Comparison of ENCODE assay signal across 7 mouse cellular contexts in genomic region chr4:28813551-28814475, GRCm38 (mm10). TPM values are rescaled to one million over a fixed set of nuclear protein-coding genes. Genes with fewer than 3 reads are reported as not detected.
DNase-seq lines count a peak whose midpoint lies in the region; ATAC-seq lines count a peak whose summit lies in the region.

No protein-coding gene starts in this region.

- H3K27me3 ChIP-seq in hindbrain, embryonic 14.5 days (ENCODE audit: control insufficient read depth, insufficient read depth, low read length): no peaks in the 10 kb centered on the region
- no peaks in the 10 kb centered on the region for H3K27me3 ChIP-seq in midbrain, embryonic 11.5 days (ENCODE audit: control insufficient read depth, insufficient read depth, low read length)
- no peaks in the 10 kb centered on the region for H3K27me3 ChIP-seq in stomach, embryonic 14.5 days (ENCODE audit: control insufficient read depth, insufficient read depth, low read length)

- under 1% methylated on average over 88 of the region's 94 CpGs for WGBS in hindbrain, embryonic 14.5 days
- WGBS in midbrain, embryonic 11.5 days: under 1% methylated on average over 78 of the region's 94 CpGs
- under 1% methylated on average over 85 of the region's 94 CpGs for WGBS in stomach, embryonic 14.5 days

- DNase-seq in adrenal gland, postnatal 10 days: peak; percentile 53
- DNase-seq in cerebellum, postnatal 14 days: peak; percentile 71 to 79
- peak; percentile 13 for DNase-seq in gastrocnemius, adult 18-20 months (ENCODE audit: low spot score)
- DNase-seq in hindbrain, embryonic 14.5 days (ENCODE audit: low spot score): peak; percentile 65
- DNase-seq in left cerebral cortex, postnatal 25 days (ENCODE audit: low spot score in 2 of 2): peak; percentile 33 to 57
- peak; percentile 98 for DNase-seq in midbrain, embryonic 11.5 days (ENCODE audit: low spot score, missing footprints)

- no peaks in the 10 kb centered on the region for H3K9me3 ChIP-seq in hindbrain, embryonic 14.5 days (ENCODE audit: control insufficient read depth, low read length)
- H3K9me3 ChIP-seq in midbrain, embryonic 11.5 days (ENCODE audit: control insufficient read depth, low read length): no peaks in the 10 kb centered on the region
- H3K9me3 ChIP-seq in stomach, embryonic 14.5 days (ENCODE audit: control insufficient read depth, low read depth, low read length): no peaks in the 10 kb centered on the region

- intact Hi-C loops in left cerebral cortex, postnatal 25 days (cut with DNase I): loop anchor here (5.0 to 10.0 kb wide), 3 partner anchors 509 to 1882 kb away; no protein-coding TSS in a partner anchor

- no peaks in the 10 kb centered on the region for H3K36me3 ChIP-seq in hindbrain, embryonic 14.5 days (replicated peaks; ENCODE audit: control insufficient read depth, insufficient read depth)
- H3K36me3 ChIP-seq in midbrain, embryonic 11.5 days (ENCODE audit: control insufficient read depth, insufficient read depth, low read length): no peaks in the 10 kb centered on the region
- no peaks in the 10 kb centered on the region for H3K36me3 ChIP-seq in stomach, embryonic 14.5 days (ENCODE audit: control insufficient read depth, insufficient read depth, low read length)

- H3K27ac ChIP-seq in hindbrain, embryonic 14.5 days: peak overlapping the region; percentile 97
- H3K27ac ChIP-seq in midbrain, embryonic 11.5 days (ENCODE audit: low read depth, low read length): peak overlapping the region; percentile 91
- peak overlapping the region; percentile 88 for H3K27ac ChIP-seq in stomach, embryonic 14.5 days (ENCODE audit: low read length)

- H3K4me2 ChIP-seq in hindbrain, embryonic 14.5 days (replicated peaks): peak overlapping the region; percentile 69
- peak overlapping the region; percentile 76 for H3K4me2 ChIP-seq in midbrain, embryonic 11.5 days
- peak overlapping the region; percentile 88 for H3K4me2 ChIP-seq in stomach, embryonic 14.5 days (replicated peaks; ENCODE audit: low read depth, low read length)

- H3K4me1 ChIP-seq in hindbrain, embryonic 14.5 days (replicated peaks; ENCODE audit: control insufficient read depth, insufficient read depth, low read length): no peaks in the 10 kb centered on the region; the same call in 1 of the 2 replicates
- H3K4me1 ChIP-seq in midbrain, embryonic 11.5 days (ENCODE audit: control insufficient read depth, insufficient read depth, low read length): no peaks in the 10 kb centered on the region; the same call in 1 of the 2 replicates
- no peaks in the 10 kb centered on the region; the same call in 1 of the 2 replicates for H3K4me1 ChIP-seq in stomach, embryonic 14.5 days (ENCODE audit: control insufficient read depth, insufficient read depth, low read length)

- peak; percentile 34 for ATAC-seq in hindbrain, embryonic 14.5 days (ENCODE audit: low FRiP score)
- ATAC-seq in midbrain, embryonic 11.5 days (ENCODE audit: low FRiP score): peak; percentile 59
- peak; percentile 20; the same call in 1 of the 2 replicates for ATAC-seq in stomach, embryonic 14.5 days (ENCODE audit: insufficient number of reproducible peaks, insufficient read depth, low FRiP score, low read depth)

- H3K4me3 ChIP-seq in hindbrain, embryonic 14.5 days (replicated peaks; ENCODE audit: low read length): peak overlapping the region; percentile 87
- peak overlapping the region; percentile 67 for H3K4me3 ChIP-seq in midbrain, embryonic 11.5 days (ENCODE audit: low read depth, low read length)
- peak overlapping the region; percentile 80 for H3K4me3 ChIP-seq in stomach, embryonic 14.5 days (ENCODE audit: low read depth, low read length)

- peak overlapping the region; percentile 93 for H3K9ac ChIP-seq in hindbrain, embryonic 14.5 days
- peak overlapping the region; percentile 85 for H3K9ac ChIP-seq in midbrain, embryonic 11.5 days (ENCODE audit: low read length)
- H3K9ac ChIP-seq in stomach, embryonic 14.5 days (replicated peaks; ENCODE audit: low read depth, low read length): peak overlapping the region; percentile 80

RNA-seq across cellular contexts. Expression of gene Epha7, which starts 0.9 kb away (rescaled TPM):
- 1 to 10 TPM; 2.5 to 3.8 TPM for total RNA-seq in adrenal gland, postnatal 10 days (2021)
- 1 to 10 TPM; 2.0 to 2.7 TPM for total RNA-seq in gastrocnemius, adult 18-20 months (2021)
- 68.6 and 74.6 TPM in 2 replicates for polyA plus RNA-seq in hindbrain, embryonic 14.5 days (2014; fragmentation: Nextera tagmentation; extraction: Ambion mirVana)
- total RNA-seq in left cerebral cortex, postnatal 25 days (2021): 10 to 100 TPM; 79.3 to 81.7 TPM
- polyA plus RNA-seq in midbrain, embryonic 11.5 days (2014; fragmentation: Nextera tagmentation; extraction: Ambion mirVana): 74.3 and 85.8 TPM in 2 replicates
- 28.3 and 32.0 TPM in 2 replicates for polyA plus RNA-seq in stomach, embryonic 14.5 days (2014; fragmentation: Nextera tagmentation; extraction: Ambion mirVana)

Comparison
In these comparisons a context has a peak if more than half of its experiments do, and no peak if none do; other contexts are left out.
1. Peak in every context shown above with its lines: DNase-seq, ATAC-seq, H3K4me3 ChIP-seq and H3K27ac ChIP-seq.
2. DNase-seq: peak in every context shown above with its lines; median percentile 98 in midbrain, embryonic 11.5 days; 75 in cerebellum, postnatal 14 days; 65 in hindbrain, embryonic 14.5 days; 53 in adrenal gland, postnatal 10 days; 45 in left cerebral cortex, postnatal 25 days; 13 in gastrocnemius, adult 18-20 months.
3. RNA of gene Epha7, which starts 0.9 kb away (total RNA-seq): 79.3 to 81.7 TPM in left cerebral cortex, postnatal 25 days; 2.5 to 3.8 TPM in adrenal gland, postnatal 10 days and 2.0 to 2.7 TPM in gastrocnemius, adult 18-20 months; every median in the first group is over 10 times any median in the second.